Mouse (Mus musculus): Measurements from ENCODE around the gene Slc23a3. TPM values are rescaled to one million over a fixed set of nuclear protein-coding genes. Genes with fewer than 3 reads are reported as not detected.

Gene Slc23a3
- polyA plus RNA-seq, 1 experiment from 2014 or later: 11.3 TPM

DNA sequence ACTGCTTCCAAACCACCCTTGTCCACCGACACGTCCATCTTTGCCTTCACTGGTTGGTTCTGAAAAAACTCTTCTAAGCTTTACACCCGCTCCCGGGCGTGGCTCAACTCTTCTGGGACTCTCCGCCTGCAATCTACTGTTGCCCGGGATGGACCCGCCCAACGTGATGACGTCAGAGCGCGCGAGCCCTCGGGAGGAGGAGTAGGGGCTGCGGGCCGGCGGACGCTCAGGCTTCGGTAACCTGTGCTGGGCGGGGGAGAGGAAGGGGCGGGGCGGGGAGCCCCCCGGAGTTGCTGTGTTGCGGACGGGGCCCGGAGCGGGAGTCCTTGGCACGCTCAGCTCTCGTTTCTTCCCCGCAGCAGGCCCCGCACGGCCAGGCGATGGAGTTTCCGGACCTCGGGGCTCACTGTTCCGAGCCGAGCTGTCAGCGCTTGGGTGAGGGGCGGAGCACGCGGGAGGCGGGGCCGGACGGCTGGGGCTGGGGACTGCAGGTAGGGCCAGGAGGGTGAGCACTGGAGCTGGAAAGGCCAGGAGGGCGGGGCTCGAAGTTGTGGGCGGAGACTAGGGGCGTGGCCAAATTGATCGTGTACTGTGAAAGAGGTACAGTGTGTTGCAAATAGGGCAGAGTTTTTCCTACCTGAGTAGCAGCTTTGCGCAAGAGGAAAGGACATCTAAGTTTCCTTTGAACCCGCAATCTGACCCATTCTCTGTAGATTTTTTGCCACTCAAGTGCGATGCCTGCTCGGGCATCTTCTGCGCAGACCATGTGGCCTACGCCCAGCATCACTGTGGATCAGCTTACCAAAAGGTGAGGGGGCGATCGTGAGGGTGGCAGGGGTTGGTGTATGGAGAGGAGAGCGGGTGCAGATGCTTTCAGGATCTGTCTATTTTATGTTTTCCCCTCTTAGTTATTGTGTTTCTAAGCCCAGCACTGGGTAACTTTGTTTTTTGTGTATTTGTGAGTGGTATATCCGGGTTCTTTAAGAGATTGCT lies 35.1 kb upstream of the Slc23a3 start, which contains the start of gene Zfand2b:
Gene Zfand2b (plus strand): TSS at position 175 of the 993 bp plus-strand sequence.
- Histone ChIP-seq H3K9me3 (replicated peaks; ENCODE audit: low read length) (no peaks in the 10 kb centered on the region), H3K27me3 (ENCODE audit: insufficient read depth, low read length) (no peaks in the 10 kb centered on the region), H3K4me1 (replicated peaks; ENCODE audit: insufficient read depth, low read length) (0 out of 2 replicates have a peak, but pooled peaks cover 3% of the 10 kb centered on the region), H3K9ac (ENCODE audit: low read depth, low read length) (peak within 1 kb of the TSS; percentile 63), H3K27ac (peak within 1 kb of the TSS; percentile 87), H3K4me2 (ENCODE audit: low read length) (peak within 1 kb of the TSS; percentile 60), H3K36me3 (ENCODE audit: insufficient read depth, low read length) (peaks cover 33% of the 10 kb centered on the region), H3K4me3 (replicated peaks; ENCODE audit: low read depth, low read length) (peak within 1 kb of the TSS; percentile 74)
- ATAC-seq (replicated peaks; ENCODE audit: low FRiP score, low read depth): peak; percentile 98
- no peak; the same call in 1 of the 2 replicates for TF ChIP-seq CTCF (IDR thresholded peaks at IDR 0.05; ENCODE audit: low read depth)
- under 1% methylated on average over 57 of the region's 59 CpGs for WGBS
- DNase-seq (ENCODE audit: low spot score): peak; percentile 97

DNA sequence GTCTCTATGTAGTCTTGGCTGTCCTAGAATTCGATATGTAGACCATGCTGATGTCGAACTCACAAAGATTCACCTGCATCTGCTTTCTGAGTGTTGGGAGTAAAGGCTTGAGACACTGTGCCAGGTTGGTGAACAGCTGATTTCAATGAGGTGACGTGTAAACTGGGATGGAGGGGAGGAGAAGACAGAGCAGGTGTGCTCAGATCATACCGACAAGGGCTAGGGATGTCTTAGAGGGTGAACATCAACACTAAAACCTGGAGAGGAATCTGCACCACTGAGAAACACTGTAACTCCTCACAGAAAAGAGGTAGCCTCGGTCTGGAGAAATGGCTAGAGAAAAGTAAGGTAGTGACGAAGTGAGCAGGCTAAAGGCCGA lies 34.4 kb upstream of the Slc23a3 start:
- peak overlapping the region; percentile 87; the same call in 1 of the 2 replicates for H3K27ac ChIP-seq
- WGBS: 7% methylated on average over 7 of the region's 7 CpGs
- no peaks in the 10 kb centered on the region for H3K9me3 ChIP-seq (replicated peaks; ENCODE audit: low read length)
- no peak for TF ChIP-seq CTCF (IDR thresholded peaks at IDR 0.05; ENCODE audit: low read depth)
- no peak for DNase-seq (ENCODE audit: low spot score)
- peaks cover 27% of the 10 kb centered on the region for H3K36me3 ChIP-seq (ENCODE audit: insufficient read depth, low read length)
- peak overlapping the region; percentile 63; the same call in 1 of the 2 replicates for H3K9ac ChIP-seq (ENCODE audit: low read depth, low read length)
- H3K4me1 ChIP-seq (replicated peaks; ENCODE audit: insufficient read depth, low read length): 0 out of 2 replicates have a peak, but pooled peaks cover 3% of the 10 kb centered on the region
- peak overlapping the region; percentile 60 for H3K4me2 ChIP-seq (ENCODE audit: low read length)
- H3K4me3 ChIP-seq (replicated peaks; ENCODE audit: low read depth, low read length): peak overlapping the region; percentile 74
- no peaks in the 10 kb centered on the region for H3K27me3 ChIP-seq (ENCODE audit: insufficient read depth, low read length)
- ATAC-seq (replicated peaks; ENCODE audit: low FRiP score, low read depth): 0 out of 2 replicates have a peak, but pooled peaks have one; percentile 11

DNA sequence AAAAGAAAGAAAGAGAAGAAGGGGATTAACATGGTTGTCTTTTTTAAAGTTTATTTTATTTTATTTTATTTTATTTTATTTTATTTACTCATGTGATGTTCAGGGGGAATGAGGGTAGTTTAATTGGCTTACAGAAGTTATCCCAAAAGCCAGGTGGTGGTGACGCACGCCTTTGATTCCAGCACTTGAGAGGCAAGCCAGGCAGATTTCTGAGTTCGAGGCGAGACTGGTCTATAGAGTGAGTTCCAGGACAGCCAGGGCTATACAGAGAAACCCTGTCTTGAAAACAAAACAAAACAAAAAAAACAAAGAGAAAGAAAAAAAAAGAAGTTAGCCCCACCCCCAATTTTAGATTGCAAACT lies 26.5 kb upstream of the Slc23a3 start:
- DNase-seq (ENCODE audit: low spot score) (no peak), ATAC-seq (replicated peaks; ENCODE audit: low FRiP score, low read depth) (no peak)
- Histone ChIP-seq H3K36me3 (ENCODE audit: insufficient read depth, low read length) (no peaks in the 10 kb centered on the region), H3K27me3 (ENCODE audit: insufficient read depth, low read length) (no peaks in the 10 kb centered on the region), H3K27ac (no peak overlapping the region), H3K4me2 (ENCODE audit: low read length) (no peak overlapping the region), H3K4me3 (replicated peaks; ENCODE audit: low read depth, low read length) (no peak overlapping the region), H3K9ac (ENCODE audit: low read depth, low read length) (no peak overlapping the region), H3K4me1 (replicated peaks; ENCODE audit: insufficient read depth, low read length) (no peaks in the 10 kb centered on the region), H3K9me3 (replicated peaks; ENCODE audit: low read length) (no peaks in the 10 kb centered on the region)
- 88% methylated on average over 4 of the region's 4 CpGs for WGBS
- no peak for TF ChIP-seq CTCF (IDR thresholded peaks at IDR 0.05; ENCODE audit: low read depth)

DNA sequence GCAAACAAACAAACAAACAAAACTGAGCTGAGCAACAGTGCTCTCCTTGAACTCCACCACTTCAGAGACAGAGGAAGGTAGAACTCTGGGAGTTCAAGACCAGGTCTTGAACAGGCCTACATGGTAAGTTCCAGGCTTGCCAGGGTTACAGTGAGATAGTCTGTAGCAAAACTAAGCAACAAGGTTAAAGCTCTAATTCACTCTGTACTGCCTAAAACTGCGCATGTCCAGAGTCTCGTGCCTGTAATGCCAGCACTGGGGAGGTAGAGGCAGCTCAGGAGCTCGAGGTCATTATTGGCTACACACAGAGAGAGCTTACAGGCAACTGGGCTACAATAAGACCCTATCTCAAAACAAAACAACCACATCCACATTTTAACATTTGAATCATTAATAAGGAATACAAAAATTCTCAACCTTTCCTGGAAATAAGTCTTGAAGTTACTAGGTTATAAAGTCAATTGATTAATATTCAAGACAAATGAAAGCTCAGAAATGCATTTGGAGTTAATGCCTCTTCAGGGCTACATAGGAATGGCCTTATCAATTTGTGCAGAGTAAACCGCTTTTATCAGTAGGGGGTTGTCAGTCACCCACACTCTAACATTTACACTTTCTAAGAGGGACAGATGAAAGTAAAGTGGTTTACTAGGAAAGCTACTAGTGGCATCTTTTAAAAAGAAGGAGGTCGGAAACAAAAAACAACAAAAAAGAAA lies 26.0 kb upstream of the Slc23a3 start:
- DNase-seq (ENCODE audit: low spot score) (no peak), ATAC-seq (replicated peaks; ENCODE audit: low FRiP score, low read depth) (no peak)
- 73% methylated on average over 5 of the region's 5 CpGs for WGBS
- Histone ChIP-seq H3K27ac (no peak overlapping the region), H3K4me2 (ENCODE audit: low read length) (no peak overlapping the region), H3K4me3 (replicated peaks; ENCODE audit: low read depth, low read length) (no peak overlapping the region), H3K4me1 (replicated peaks; ENCODE audit: insufficient read depth, low read length) (no peaks in the 10 kb centered on the region), H3K9ac (ENCODE audit: low read depth, low read length) (no peak overlapping the region), H3K27me3 (ENCODE audit: insufficient read depth, low read length) (no peaks in the 10 kb centered on the region), H3K36me3 (ENCODE audit: insufficient read depth, low read length) (no peaks in the 10 kb centered on the region), H3K9me3 (replicated peaks; ENCODE audit: low read length) (no peaks in the 10 kb centered on the region)
- no peak for TF ChIP-seq CTCF (IDR thresholded peaks at IDR 0.05; ENCODE audit: low read depth)

DNA sequence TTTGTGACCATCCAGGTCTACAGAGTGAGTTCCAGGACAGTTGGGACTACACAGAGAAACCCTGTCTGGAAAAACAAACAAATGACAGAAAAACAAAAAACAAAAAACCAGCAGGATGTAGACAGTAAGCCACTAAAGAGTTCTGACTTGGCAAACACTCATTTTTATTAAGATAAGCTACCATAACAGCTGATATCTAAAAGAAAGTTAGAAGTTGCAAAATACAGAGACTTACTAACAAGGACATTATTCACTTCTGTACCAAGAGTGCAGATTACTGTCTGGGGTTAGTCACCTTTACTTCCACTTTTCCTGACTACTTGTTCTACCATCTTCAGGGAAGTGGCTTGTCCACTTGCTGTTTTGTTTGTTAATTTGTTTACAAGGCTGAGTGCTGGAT lies 25.3 kb upstream of the Slc23a3 start:
- Histone ChIP-seq H3K9ac (ENCODE audit: low read depth, low read length) (no peak overlapping the region), H3K4me3 (replicated peaks; ENCODE audit: low read depth, low read length) (no peak overlapping the region), H3K27me3 (ENCODE audit: insufficient read depth, low read length) (no peaks in the 10 kb centered on the region), H3K4me1 (replicated peaks; ENCODE audit: insufficient read depth, low read length) (no peaks in the 10 kb centered on the region), H3K9me3 (replicated peaks; ENCODE audit: low read length) (no peaks in the 10 kb centered on the region), H3K27ac (no peak overlapping the region), H3K36me3 (ENCODE audit: insufficient read depth, low read length) (no peaks in the 10 kb centered on the region), H3K4me2 (ENCODE audit: low read length) (no peak overlapping the region)
- ATAC-seq (replicated peaks; ENCODE audit: low FRiP score, low read depth): no peak
- DNase-seq (ENCODE audit: low spot score): no peak
- TF ChIP-seq CTCF (IDR thresholded peaks at IDR 0.05; ENCODE audit: low read depth): no peak

DNA sequence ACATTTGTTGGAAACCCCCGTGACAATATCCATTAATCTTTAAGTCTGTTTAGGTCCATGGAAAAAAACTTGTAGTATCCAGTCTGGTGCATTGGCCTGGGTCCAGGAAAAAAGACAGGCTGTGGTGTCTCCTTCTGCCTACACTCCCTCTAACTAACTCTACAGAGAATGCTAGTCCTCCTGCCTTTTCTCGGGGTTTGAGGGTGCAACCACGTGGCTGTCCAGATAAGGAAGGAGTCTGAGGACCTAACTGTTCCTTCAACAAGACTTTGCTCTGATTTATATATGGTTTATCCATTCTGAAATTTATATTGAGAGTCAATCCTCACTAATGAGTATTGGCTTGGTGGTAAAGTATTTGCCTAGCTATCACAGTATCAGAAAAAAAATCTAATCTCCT lies 22.1 kb upstream of the Slc23a3 start:
- no peaks in the 10 kb centered on the region for H3K4me1 ChIP-seq (replicated peaks; ENCODE audit: insufficient read depth, low read length)
- no peak overlapping the region for H3K4me2 ChIP-seq (ENCODE audit: low read length)
- no peak overlapping the region for H3K9ac ChIP-seq (ENCODE audit: low read depth, low read length)
- TF ChIP-seq CTCF (IDR thresholded peaks at IDR 0.05; ENCODE audit: low read depth): no peak
- no peak for DNase-seq (ENCODE audit: low spot score)
- H3K27me3 ChIP-seq (ENCODE audit: insufficient read depth, low read length): no peaks in the 10 kb centered on the region
- H3K9me3 ChIP-seq (replicated peaks; ENCODE audit: low read length): no peaks in the 10 kb centered on the region
- no peak overlapping the region for H3K4me3 ChIP-seq (replicated peaks; ENCODE audit: low read depth, low read length)
- H3K36me3 ChIP-seq (ENCODE audit: insufficient read depth, low read length): no peaks in the 10 kb centered on the region
- WGBS: 56% methylated on average over 3 of the region's 3 CpGs
- no peak for ATAC-seq (replicated peaks; ENCODE audit: low FRiP score, low read depth)
- no peak overlapping the region for H3K27ac ChIP-seq

Measured in kidney, postnatal 0 days (tissue).